Mouse (Mus musculus) liver, postnatal 0 days (tissue): ENCODE measurements around the gene Gripap1.

Experiments used
- CTCF ChIP-seq: sonication (generic); IDR thresholded peaks from 2 replicates; pipeline ENCODE4 v1.5.1; 2016; ENCODE audit warnings: antibody characterized with exemption, low read depth
- EP300 ChIP-seq: IDR thresholded peaks from 2 replicates; pipeline ENCODE4 v1.6.1; 2016; ENCODE audit warnings: antibody characterized with exemption, low read depth, mild to moderate bottlenecking

DNA sequence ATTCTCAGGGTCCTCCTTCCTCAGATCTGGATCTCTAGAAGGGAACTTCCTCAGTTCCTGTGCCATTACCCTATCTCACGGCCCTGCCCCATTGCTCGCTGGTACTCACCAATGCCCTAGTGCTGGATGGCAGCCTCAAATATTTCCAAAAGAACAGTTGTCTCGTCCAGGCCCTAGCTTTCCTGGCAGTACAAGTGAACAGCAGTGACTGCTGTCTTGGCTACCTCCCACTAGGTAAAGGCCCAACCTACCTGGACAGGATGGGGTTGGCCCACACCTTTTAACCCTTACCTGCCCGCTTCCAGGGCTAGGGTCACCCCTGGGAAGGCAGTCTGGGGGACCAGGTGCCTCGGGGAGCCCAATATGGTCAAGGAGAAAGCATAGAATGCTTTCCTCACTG, 48.5 kb upstream of the Gripap1 start:
- no peak for TF ChIP-seq CTCF
- no peak for TF ChIP-seq EP300
